Mouse (Mus musculus) embryonic facial prominence, embryonic 10.5 days (tissue): ENCODE measurements around the gene Nfkbil1. TPM values are rescaled to one million over a fixed set of nuclear protein-coding genes. Genes with fewer than 3 reads are reported as not detected.
"Not testable (repeated sequence)": the region's sequence is repeated elsewhere in the genome, so short reads cannot be mapped to it uniquely, and the experiment has no call there.

Source experiments
- DNase-seq: peaks from one replicate; pipeline ENCODE4 v3.0.0-alpha.2; 2017; ENCODE audit warnings: low spot score
- H3K27ac ChIP-seq: fragments of 300-500 bp; sonication (generic); replicated peaks from 2 replicates; pipeline ENCODE4 v1.5.1; 2016; ENCODE audit warnings: mild to moderate bottlenecking
- H3K27me3 ChIP-seq: fragments of 300-500 bp; sonication (generic); replicated peaks from 2 replicates; pipeline ENCODE4 v1.6.1; 2016; ENCODE audit warnings: low read depth, mild to moderate bottlenecking; ENCODE audit not compliant: poor library complexity, severe bottlenecking
- H3K36me3 ChIP-seq: fragments of 300-500 bp; sonication (generic); replicated peaks from 2 replicates; pipeline ENCODE4 v1.6.1; 2016; ENCODE audit warnings: mild to moderate bottlenecking, moderate library complexity
- H3K4me1 ChIP-seq: fragments of 300-500 bp; sonication (generic); 2 replicates; pipeline ENCODE4 v1.6.1; 2016
- H3K4me3 ChIP-seq: fragments of 300-500 bp; sonication (generic); 2 replicates; pipeline ENCODE4 v1.5.1; 2016; ENCODE audit warnings: mild to moderate bottlenecking, moderate library complexity
- H3K9me3 ChIP-seq: fragments of 300-500 bp; sonication (generic); 2 replicates; pipeline ENCODE4 v1.6.1; 2016; ENCODE audit warnings: mild to moderate bottlenecking
- WGBS: fragments of 180-500 bp; shearing (Covaris S2); methylation state at CpG from one replicate; pipeline ENCODE4 v1.1.7; 2016; 5-methylcytosine and 5-hydroxymethylcytosine counted together
- polyA plus RNA-seq: library from polyadenylated mRNA; unstranded; fragments of >200 nt; fragmentation: Nextera tagmentation; extraction: Ambion mirVana; gene quantifications from 2 replicates; pipeline ENCODE4 v1.2.1, GENCODE M21; 2016

Gene Nfkbil1
- polyA plus RNA-seq, 1 experiment from 2014 or later, result 9.3 TPM

GRCm38 (mm10) chr17:35240384-35241304 lies 5.1 kb upstream of the Nfkbil1 start:
- peaks cover 29% of the 10 kb centered on the region for H3K36me3 ChIP-seq
- H3K9me3 ChIP-seq, result no peaks in the 10 kb centered on the region
- WGBS, result 35% methylated on average over 12 of the region's 12 CpGs
- DNase-seq, result no peak
- H3K4me3 ChIP-seq, result peak overlapping the region; percentile 98
- peaks cover 49% of the 10 kb centered on the region for H3K4me1 ChIP-seq
- H3K27ac ChIP-seq, result peak overlapping the region; percentile 100
- no peaks in the 10 kb centered on the region for H3K27me3 ChIP-seq

- H3K4me1 ChIP-seq, result peaks cover 44% of the 10 kb centered on the region
- H3K9me3 ChIP-seq, result no peaks in the 10 kb centered on the region
- H3K36me3 ChIP-seq, result peaks cover 20% of the 10 kb centered on the region
- no peak overlapping the region for H3K27ac ChIP-seq
- DNase-seq, result no peak
- no peak overlapping the region for H3K4me3 ChIP-seq
- WGBS, result 84% methylated on average over 5 of the region's 5 CpGs
- no peaks in the 10 kb centered on the region for H3K27me3 ChIP-seq
These were observed 4.1 kb upstream of the Nfkbil1 start for GRCm38 (mm10) chr17:35239700-35240099.

GRCm38 (mm10) chr17:35237504-35237903 lies 1.9 kb upstream of the Nfkbil1 start:
- 84% methylated on average over 12 of the region's 12 CpGs for WGBS
- H3K36me3 ChIP-seq, result peaks cover 11% of the 10 kb centered on the region
- peaks cover 38% of the 10 kb centered on the region for H3K4me1 ChIP-seq
- no peaks in the 10 kb centered on the region for H3K27me3 ChIP-seq
- H3K9me3 ChIP-seq, result no peaks in the 10 kb centered on the region
- H3K4me3 ChIP-seq, result no peak overlapping the region
- no peak for DNase-seq
- H3K27ac ChIP-seq, result no peak overlapping the region

GRCm38 (mm10) chr17:35236996-35237395 lies 1.4 kb upstream of the Nfkbil1 start:
- no peak for DNase-seq
- H3K4me3 ChIP-seq, result peak overlapping the region; percentile 72; the same call in 1 of the 2 replicates
- peaks cover 11% of the 10 kb centered on the region for H3K36me3 ChIP-seq
- no peaks in the 10 kb centered on the region for H3K9me3 ChIP-seq
- no peaks in the 10 kb centered on the region for H3K27me3 ChIP-seq
- 77% methylated on average over 9 of the region's 9 CpGs for WGBS
- peaks cover 41% of the 10 kb centered on the region for H3K4me1 ChIP-seq
- H3K27ac ChIP-seq, result no peak overlapping the region

GRCm38 (mm10) chr17:35236390-35236746 lies 776 bp upstream of the Nfkbil1 start:
- H3K27me3 ChIP-seq, result no peaks in the 10 kb centered on the region
- peaks cover 16% of the 10 kb centered on the region for H3K36me3 ChIP-seq
- peaks cover 46% of the 10 kb centered on the region for H3K4me1 ChIP-seq
- 2% methylated on average over 18 of the region's 18 CpGs for WGBS
- H3K27ac ChIP-seq, result peak overlapping the region; percentile 95
- peak overlapping the region; percentile 72 for H3K4me3 ChIP-seq
- H3K9me3 ChIP-seq, result no peaks in the 10 kb centered on the region
- peak; percentile 96 for DNase-seq

GRCm38 (mm10) chr17:35234903-35235302 lies 689 bp downstream of the Nfkbil1 start:
- Histone ChIP-seq H3K4me1 (peaks cover 36% of the 10 kb centered on the region), H3K27ac (peak overlapping the region; percentile 95), H3K27me3 (no peaks in the 10 kb centered on the region), H3K36me3 (peaks cover 30% of the 10 kb centered on the region), H3K9me3 (no peaks in the 10 kb centered on the region), H3K4me3 (peak overlapping the region; percentile 72)
- peak; percentile 74 for DNase-seq
- WGBS, result 7% methylated on average over 31 of the region's 31 CpGs

GRCm38 (mm10) chr17:35234090-35234489 lies 1.5 kb downstream of the Nfkbil1 start:
- H3K27me3 ChIP-seq, DNase-seq, H3K9me3 ChIP-seq, H3K27ac ChIP-seq: not testable (repeated sequence)
- WGBS, result 93% methylated on average over 7 of the region's 7 CpGs
- Histone ChIP-seq H3K4me3 (peak overlapping the region; percentile 72), H3K36me3 (peaks cover 38% of the 10 kb centered on the region), H3K4me1 (peaks cover 36% of the 10 kb centered on the region)

GRCm38 (mm10) chr17:35233114-35233980 lies 2.2 kb downstream of the Nfkbil1 start, which contains the start of gene Atp6v1g2:
Atp6v1g2 (plus strand) TSS chr17:35233660.
- H3K4me3 ChIP-seq, result peak within 1 kb of the TSS; percentile 72

GRCm38 (mm10) chr17:35232659-35233058 lies 2.9 kb downstream of the Nfkbil1 start:
- H3K9me3 ChIP-seq, result no peaks in the 10 kb centered on the region
- H3K27me3 ChIP-seq, result no peaks in the 10 kb centered on the region
- peaks cover 52% of the 10 kb centered on the region for H3K36me3 ChIP-seq
- no peak overlapping the region for H3K4me3 ChIP-seq
- DNase-seq, result no peak
- H3K27ac ChIP-seq, result no peak overlapping the region
- H3K4me1 ChIP-seq, result peaks cover 38% of the 10 kb centered on the region
- 92% methylated on average over 5 of the region's 5 CpGs for WGBS

More at GRCm38 (mm10) chr17:35233114-35233980, 2.2 kb downstream of the Nfkbil1 start, which contains the start of gene Atp6v1g2:
- Histone ChIP-seq H3K27me3 (no peaks in the 10 kb centered on the region), H3K4me1 (peaks cover 38% of the 10 kb centered on the region), H3K36me3 (peaks cover 46% of the 10 kb centered on the region), H3K9me3 (no peaks in the 10 kb centered on the region), H3K27ac (peak within 1 kb of the TSS; percentile 95; the same call in 1 of the 2 replicates)
- 84% methylated on average over 18 of the region's 18 CpGs for WGBS
- DNase-seq, result no peak

GRCm38 (mm10) chr17:35232043-35232442 lies 3.5 kb downstream of the Nfkbil1 start:
- peak; percentile 87 for DNase-seq
- no peaks in the 10 kb centered on the region for H3K27me3 ChIP-seq
- peaks cover 37% of the 10 kb centered on the region for H3K4me1 ChIP-seq
- H3K36me3 ChIP-seq, result peaks cover 59% of the 10 kb centered on the region
- 13% methylated on average over 12 of the region's 12 CpGs for WGBS
- H3K4me3 ChIP-seq, result peak overlapping the region; percentile 30; the same call in 1 of the 2 replicates
- H3K27ac ChIP-seq, result no peak overlapping the region; the same call in 1 of the 2 replicates
- H3K9me3 ChIP-seq, result no peaks in the 10 kb centered on the region

GRCm38 (mm10) chr17:35231022-35231421 lies 4.6 kb downstream of the Nfkbil1 start:
- DNase-seq, result no peak

GRCm38 (mm10) chr17:35226561-35227046 lies 9.0 kb downstream of the Nfkbil1 start:
- DNase-seq, result no peak
- H3K27me3 ChIP-seq, result no peaks in the 10 kb centered on the region
- 84% methylated on average over 14 of the region's 14 CpGs for WGBS
- H3K4me1 ChIP-seq, result peaks cover 3% of the 10 kb centered on the region
- no peak overlapping the region for H3K27ac ChIP-seq
- H3K36me3 ChIP-seq, result peaks cover 92% of the 10 kb centered on the region
- no peaks in the 10 kb centered on the region for H3K9me3 ChIP-seq
- H3K4me3 ChIP-seq, result no peak overlapping the region

More at GRCm38 (mm10) chr17:35231022-35231421, 4.6 kb downstream of the Nfkbil1 start:
- peaks cover 66% of the 10 kb centered on the region for H3K36me3 ChIP-seq
- peaks cover 27% of the 10 kb centered on the region for H3K4me1 ChIP-seq
- no peak overlapping the region for H3K27ac ChIP-seq
- no peaks in the 10 kb centered on the region for H3K27me3 ChIP-seq
- no peak overlapping the region for H3K4me3 ChIP-seq
- WGBS, result 93% methylated on average over 10 of the region's 10 CpGs
- H3K9me3 ChIP-seq, result no peaks in the 10 kb centered on the region
